In the genomic region with DNA sequence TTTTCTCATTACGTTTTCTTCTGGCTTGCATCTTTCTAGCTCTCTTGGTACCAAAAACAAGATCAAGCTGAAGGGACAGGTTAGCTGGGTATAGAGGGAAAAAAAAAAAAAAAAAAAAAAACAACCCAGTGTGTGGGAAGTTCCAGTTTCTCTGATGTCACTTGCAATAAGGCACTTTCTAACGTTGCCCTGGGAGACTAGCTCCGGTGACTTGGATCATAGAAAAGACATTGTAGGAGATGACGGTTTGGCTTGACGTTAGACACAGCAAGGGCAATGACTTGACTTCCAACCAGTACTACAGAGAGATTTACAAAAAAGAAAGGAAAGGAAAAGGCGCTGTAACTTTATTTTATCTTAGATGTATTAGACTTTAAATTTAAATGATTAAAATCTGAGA, we compare ENCODE assay signal across 12 mouse cellular contexts.
"Had no signal": no experiment of that assay in that cellular context is flagged by ENCODE, and none has a peak within 500 bp of the region (broad histone marks: within the 10 kb centered on the region; RNA-seq: fewer than 3 reads in every experiment).

No protein-coding gene starts in this region.

- DNase-seq: left cerebral cortex, postnatal 4 days; liver; liver, embryonic 13.5 days; liver, postnatal 0 days; lung, adult 18-20 months; lung, adult 2 months; lung, embryonic 14.5 days; lung, postnatal 10 days; lung, postnatal 14 days; lung, postnatal 36 days; lung, postnatal 4 days; midbrain, embryonic 14.5 days had no signal
